Mouse (Mus musculus) G1E (cell line): Measurements from ENCODE around the gene Zfp663.

ENCODE experiments used
- CTCF ChIP-seq: IDR thresholded peaks from 2 replicates; pipeline ENCODE4 v1.5.1; 2012; ENCODE audit warnings: low read depth, low read length, inconsistent platforms, mixed read lengths
- GATA1 ChIP-seq: IDR thresholded peaks from 2 replicates; pipeline ENCODE4 v1.6.1; 2012; ENCODE audit warnings: borderline replicate concordance, low read length, inconsistent platforms, mixed read lengths
- TAL1 ChIP-seq: conservative IDR thresholded peaks from 2 replicates; pipeline ENCODE4 v1.6.1; 2012; ENCODE audit warnings: low read depth, low read length, inconsistent platforms, mixed read lengths

DNA sequence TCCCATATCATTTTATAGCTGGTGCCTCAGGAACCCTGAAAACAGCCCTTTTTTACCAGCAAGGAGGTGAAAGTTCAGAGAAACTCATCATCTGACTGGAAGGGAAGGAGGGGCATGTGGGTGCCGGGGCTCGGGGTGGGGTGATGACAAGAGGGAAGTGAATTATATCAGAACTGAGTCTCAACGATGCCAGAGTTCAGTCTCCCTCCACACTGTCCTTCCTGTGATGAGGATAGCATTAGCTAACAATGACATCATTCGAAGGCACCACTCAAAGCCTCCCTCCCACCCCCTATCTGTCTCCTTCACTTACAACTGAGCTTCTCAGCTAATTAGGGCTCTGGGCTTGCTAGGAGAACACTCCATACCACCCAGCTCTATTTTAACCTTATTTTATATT, 49.0 kb downstream of the Zfp663 start:
- TF ChIP-seq GATA1 (no peak), TAL1 (no peak), CTCF (no peak)
